Mouse (Mus musculus) liver, embryonic 14.5 days (tissue): ENCODE data around the gene Pigf.

ENCODE experiments used
- CTCF ChIP-seq: IDR thresholded peaks from 2 replicates; pipeline ENCODE4 v1.5.1; 2016; ENCODE audit warnings: antibody characterized with exemption, low read depth, control low read depth
- EP300 ChIP-seq: IDR thresholded peaks from 2 replicates; pipeline ENCODE4 v1.6.1; 2016; ENCODE audit warnings: antibody characterized with exemption, low read depth

DNA sequence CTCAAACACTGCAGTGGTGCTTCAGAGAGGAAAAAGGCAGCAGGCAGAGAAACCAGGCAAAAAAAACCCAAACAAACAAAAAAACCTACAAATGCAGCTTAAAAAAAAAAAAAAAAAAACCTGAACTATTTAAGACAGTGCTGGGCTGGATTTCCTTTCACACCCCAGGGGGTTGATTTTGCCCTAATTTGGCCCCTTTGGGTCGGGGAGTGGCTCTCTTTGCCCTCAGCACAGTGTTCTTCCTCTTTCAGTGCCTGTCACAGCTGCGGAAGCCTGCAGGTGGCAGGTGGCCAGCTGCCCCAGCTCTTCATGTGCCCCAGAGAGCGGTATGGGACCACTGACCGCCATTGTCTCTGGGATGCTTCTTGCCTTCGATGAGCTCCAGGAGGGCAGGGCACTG lies 55.6 kb downstream of the Pigf start:
- no peak for TF ChIP-seq CTCF
- TF ChIP-seq EP300: no peak
